Mouse (Mus musculus): ENCODE results near the gene Fam83b.

Gene Fam83b

GRCm38 (mm10) chr9:76521640-76522039, 45.3 kb downstream of the Fam83b start:
- no peak for DNase-seq (ENCODE audit: low read depth, low spot score)

- no peak for DNase-seq (ENCODE audit: low read depth, low spot score)
Observed at GRCm38 (mm10) chr9:76518665-76519064, 48.3 kb downstream of the Fam83b start.

GRCm38 (mm10) chr9:76505650-76506049, 61.3 kb downstream of the Fam83b start:
- DNase-seq (ENCODE audit: low read depth, low spot score), result no peak

- DNase-seq (ENCODE audit: low read depth, low spot score), result no peak
Observed at GRCm38 (mm10) chr9:76489737-76490136, 77.2 kb downstream of the Fam83b start.

- no peak for DNase-seq (ENCODE audit: low read depth, low spot score)
Observed at GRCm38 (mm10) chr9:76480088-76480487, 86.8 kb downstream of the Fam83b start.

- no peak for DNase-seq (ENCODE audit: low read depth, low spot score)
Observed at GRCm38 (mm10) chr9:76469500-76469899, 97.4 kb downstream of the Fam83b start.

- no peak for DNase-seq (ENCODE audit: low read depth, low spot score)
Observed at GRCm38 (mm10) chr9:76461547-76461946, 105.4 kb downstream of the Fam83b start.

GRCm38 (mm10) chr9:76455703-76456102, 111.2 kb downstream of the Fam83b start:
- no peak for DNase-seq (ENCODE audit: low read depth, low spot score)

All from embryo, embryonic 11.5 days (tissue).